Mouse (Mus musculus) neural tube, embryonic 13.5 days (tissue): ENCODE results near the gene Olfr1496. TPM values are rescaled to one million over a fixed set of nuclear protein-coding genes. Genes with fewer than 3 reads are reported as not detected.
"Not testable (repeated sequence)": the region's sequence is repeated elsewhere in the genome, so short reads cannot be mapped to it uniquely, and the experiment has no call there.

ENCODE experiments used
- ATAC-seq: fragments of 200-750 bp; cut with Nextera tagmentation; 2 replicates; pipeline ENCODE4 v1.8.0; 2017; ENCODE audit warnings: low read depth, mild to moderate bottlenecking, moderate TSS enrichment, moderate library complexity
- H3K27ac ChIP-seq: fragments of 300-500 bp; sonication (generic); replicated peaks from 2 replicates; pipeline ENCODE4 v1.5.1; 2015; ENCODE audit warnings: moderate library complexity, mild to moderate bottlenecking, inconsistent platforms
- H3K27me3 ChIP-seq: fragments of 300-500 bp; sonication (generic); 2 replicates; pipeline ENCODE4 v1.6.1; 2015; ENCODE audit warnings: mild to moderate bottlenecking, inconsistent platforms
- H3K36me3 ChIP-seq: fragments of 300-500 bp; sonication (generic); 2 replicates; pipeline ENCODE4 v1.6.1; 2015; ENCODE audit warnings: mild to moderate bottlenecking, inconsistent platforms
- H3K4me1 ChIP-seq: fragments of 300-500 bp; sonication (generic); replicated peaks from 2 replicates; pipeline ENCODE4 v1.6.1; 2015; ENCODE audit warnings: inconsistent platforms
- H3K4me2 ChIP-seq: fragments of 300-500 bp; sonication (generic); 2 replicates; pipeline ENCODE4 v1.6.1; 2015; ENCODE audit warnings: inconsistent platforms, mild to moderate bottlenecking, moderate library complexity
- H3K4me3 ChIP-seq: fragments of 300-500 bp; sonication (generic); 2 replicates; pipeline ENCODE4 v1.5.1; 2015; ENCODE audit warnings: mild to moderate bottlenecking, inconsistent platforms
- H3K9ac ChIP-seq: fragments of 300-500 bp; sonication (generic); 2 replicates; pipeline ENCODE4 v1.6.1; 2015; ENCODE audit warnings: moderate library complexity, mild to moderate bottlenecking, inconsistent platforms
- H3K9me3 ChIP-seq: fragments of 300-500 bp; sonication (generic); 2 replicates; pipeline ENCODE4 v1.6.1; 2016; ENCODE audit warnings: inconsistent platforms
- WGBS: fragments of 180-500 bp; shearing (Covaris S2); methylation state at CpG from one replicate; pipeline ENCODE4 v1.1.7; 2015; 5-methylcytosine and 5-hydroxymethylcytosine counted together
- polyA plus RNA-seq: library from polyadenylated mRNA; unstranded; fragments of >200 nt; fragmentation: Nextera tagmentation; extraction: Ambion mirVana; gene quantifications from 2 replicates; pipeline ENCODE4 v1.2.1, GENCODE M21; 2015

Gene Olfr1496
- polyA plus RNA-seq: not detected in 2 replicates

GRCm38 (mm10) chr19:13777578-13777977 lies at the start of gene Olfr1496:
Gene Olfr1496, plus strand, starts transcription at chr19:13777878.
- Histone ChIP-seq H3K9me3 (no peaks in the 10 kb centered on the region), H3K4me3 (no peak within 1 kb of the TSS), H3K4me2 (no peak within 1 kb of the TSS), H3K27me3 (no peaks in the 10 kb centered on the region), H3K9ac (no peak within 1 kb of the TSS), H3K36me3 (no peaks in the 10 kb centered on the region), H3K4me1 (no peaks in the 10 kb centered on the region), H3K27ac (no peak within 1 kb of the TSS)
- 80% methylated on average over 1 of the region's 1 CpGs for whole genome bisulfite sequencing
- ATAC-seq: no peak

DNA sequence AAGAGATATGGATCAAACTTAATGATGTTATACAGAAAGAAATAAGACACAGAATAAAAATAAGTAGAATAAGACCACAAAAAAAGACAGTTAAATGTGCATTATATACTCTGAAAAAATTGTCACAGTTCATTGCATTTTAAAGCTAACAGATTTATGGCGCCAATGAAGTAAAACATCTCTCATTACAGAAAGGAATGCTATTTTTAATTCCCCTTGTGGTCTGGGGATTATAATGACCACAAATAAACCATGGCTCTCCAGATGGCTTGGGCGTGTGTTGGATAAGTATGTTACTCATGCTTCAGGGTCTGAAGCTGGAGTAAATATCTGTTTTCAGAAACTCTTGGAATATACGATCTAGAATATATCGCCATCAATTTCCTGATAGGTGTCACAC lies 38.2 kb upstream of the Olfr1496 start, which contains the start of gene Olfr1494:
TSS of gene Olfr1494 (plus strand) at position 301 of the 400 bp plus-strand sequence.
- ATAC-seq: no peak
- WGBS: 91% methylated on average over 4 of the region's 4 CpGs
- Histone ChIP-seq H3K9ac (no peak within 1 kb of the TSS), H3K9me3 (peaks cover 6% of the 10 kb centered on the region; the same call in 1 of the 2 replicates), H3K36me3 (no peaks in the 10 kb centered on the region), H3K4me2 (no peak within 1 kb of the TSS), H3K4me3 (no peak within 1 kb of the TSS), H3K27me3 (no peaks in the 10 kb centered on the region), H3K27ac (no peak within 1 kb of the TSS), H3K4me1 (no peaks in the 10 kb centered on the region)

DNA sequence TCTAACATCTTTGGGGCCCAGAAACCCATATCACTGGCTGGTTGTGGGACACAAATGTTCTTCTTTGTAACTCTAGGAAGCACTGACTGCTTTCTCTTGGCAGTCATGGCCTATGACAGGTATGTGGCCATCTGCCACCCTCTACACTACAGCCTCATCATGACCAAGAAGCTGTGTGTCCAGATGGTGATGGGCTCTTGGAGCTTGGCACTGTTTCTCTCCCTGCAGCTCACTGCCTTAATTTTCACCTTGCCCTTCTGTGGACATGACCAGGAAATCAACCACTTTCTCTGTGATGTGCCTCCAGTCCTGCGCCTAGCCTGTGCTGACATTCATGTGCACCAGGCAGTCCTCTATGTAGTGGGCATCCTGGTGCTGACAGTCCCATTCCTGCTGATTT lies 28.3 kb upstream of the Olfr1496 start:
- no peaks in the 10 kb centered on the region for H3K27me3 ChIP-seq
- no peaks in the 10 kb centered on the region for H3K4me1 ChIP-seq
- no peaks in the 10 kb centered on the region for H3K9me3 ChIP-seq
- ATAC-seq: no peak
- 83% methylated on average over 1 of the region's 1 CpGs for WGBS
- H3K9ac ChIP-seq: no peak overlapping the region
- H3K36me3 ChIP-seq: no peaks in the 10 kb centered on the region
- no peak overlapping the region for H3K27ac ChIP-seq
- no peak overlapping the region for H3K4me2 ChIP-seq
- no peak overlapping the region for H3K4me3 ChIP-seq

- Histone ChIP-seq H3K4me1 (no peaks in the 10 kb centered on the region), H3K9me3 (no peaks in the 10 kb centered on the region), H3K4me3 (no peak within 1 kb of the TSS), H3K9ac (no peak within 1 kb of the TSS), H3K27ac (no peak within 1 kb of the TSS), H3K27me3 (no peaks in the 10 kb centered on the region), H3K36me3 (no peaks in the 10 kb centered on the region), H3K4me2 (no peak within 1 kb of the TSS)
- WGBS: 83% methylated on average over 3 of the region's 3 CpGs
- ATAC-seq: no peak
These were observed 13.4 kb upstream of the Olfr1496 start, which contains the start of gene Olfr1495 for GRCm38 (mm10) chr19:13764306-13764705. Gene Olfr1495, plus strand, starts transcription at chr19:13764606.

DNA sequence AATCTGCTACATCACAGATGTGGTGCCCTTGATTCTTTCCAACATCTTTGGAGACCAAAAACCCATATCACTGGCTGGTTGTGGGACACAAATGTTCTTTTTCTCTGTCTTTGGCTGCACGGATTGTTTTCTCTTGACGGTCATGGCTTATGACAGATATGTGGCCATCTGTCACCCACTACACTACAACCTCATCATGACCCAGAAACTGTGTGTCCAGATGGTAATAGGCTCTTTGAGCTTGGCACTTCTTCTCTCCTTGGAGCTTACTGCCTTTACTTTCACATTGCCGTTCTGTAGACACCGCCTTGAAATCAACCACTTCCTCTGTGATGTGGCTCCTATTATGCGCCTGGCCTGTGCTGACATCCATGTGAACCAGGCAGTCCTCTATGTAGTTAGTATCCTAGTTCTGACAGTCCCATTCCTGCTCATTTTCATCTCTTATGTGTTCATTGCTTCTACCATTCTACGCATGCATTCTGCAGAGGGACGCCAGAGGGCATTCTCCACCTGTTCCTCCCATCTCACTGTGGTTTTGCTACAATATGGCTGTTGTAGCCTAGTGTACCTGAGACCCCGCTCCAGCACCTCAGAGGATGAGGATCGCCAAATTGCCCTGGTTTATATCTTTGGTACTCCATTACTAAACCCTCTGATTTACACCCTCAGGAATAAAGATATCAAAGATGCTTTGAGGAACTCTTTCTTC lies 9.0 kb upstream of the Olfr1496 start:
- Histone ChIP-seq H3K27me3 (no peaks in the 10 kb centered on the region), H3K36me3 (no peaks in the 10 kb centered on the region), H3K4me3 (no peak overlapping the region), H3K4me1 (no peaks in the 10 kb centered on the region), H3K9me3 (no peaks in the 10 kb centered on the region), H3K9ac (no peak overlapping the region), H3K4me2 (no peak overlapping the region), H3K27ac (no peak overlapping the region)
- ATAC-seq: no peak
- WGBS: 93% methylated on average over 9 of the region's 9 CpGs

DNA sequence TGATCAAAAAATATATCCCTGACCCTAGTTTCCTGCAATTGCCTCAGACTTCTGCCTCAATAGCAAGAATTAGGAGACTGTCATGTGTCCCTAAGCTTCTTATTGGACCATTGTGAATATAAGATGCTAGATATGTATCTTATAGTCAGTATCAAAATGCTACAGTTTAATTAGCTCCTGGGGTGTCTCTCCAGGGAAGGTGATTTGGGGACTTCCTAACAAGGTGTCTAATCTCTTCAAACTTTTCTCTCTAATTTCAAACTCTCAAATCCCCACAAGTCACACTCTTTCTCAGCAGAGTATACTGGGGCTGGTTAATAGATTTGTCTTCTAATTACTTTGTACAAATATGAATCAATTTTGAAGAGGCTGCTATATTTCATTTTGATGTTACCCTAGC lies 20.4 kb downstream of the Olfr1496 start, which contains the start of gene Olfr1497:
TSS of gene Olfr1497 (minus strand) at position 101 of the 400 bp plus-strand sequence.
- Histone ChIP-seq H3K27me3 (no peaks in the 10 kb centered on the region), H3K9me3 (no peaks in the 10 kb centered on the region), H3K36me3 (no peaks in the 10 kb centered on the region), H3K9ac (no peak within 1 kb of the TSS), H3K4me1 (no peaks in the 10 kb centered on the region), H3K4me2 (no peak within 1 kb of the TSS), H3K27ac (no peak within 1 kb of the TSS), H3K4me3 (no peak within 1 kb of the TSS)
- no peak for ATAC-seq

DNA sequence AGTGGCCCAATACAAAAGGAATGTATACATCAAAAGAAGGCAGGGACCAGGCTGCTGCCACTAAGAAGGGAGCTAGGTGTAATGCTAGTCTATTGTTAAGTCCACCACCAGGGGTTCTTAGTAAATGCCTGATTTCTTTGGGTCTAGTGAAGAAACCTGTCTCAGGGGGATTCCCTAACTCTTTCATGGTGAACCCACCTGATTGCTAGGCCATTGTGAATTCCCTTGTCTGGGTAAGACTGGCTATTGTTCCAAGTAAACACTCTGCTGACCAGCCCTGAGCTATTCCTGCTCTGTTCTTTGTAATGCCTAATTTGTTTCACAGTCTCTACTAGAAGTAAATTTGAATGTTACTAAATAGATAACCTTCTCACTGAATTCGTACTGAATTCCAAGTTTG lies 27.8 kb downstream of the Olfr1496 start:
- H3K36me3 ChIP-seq, H3K9ac ChIP-seq, H3K4me3 ChIP-seq, H3K4me2 ChIP-seq, H3K27me3 ChIP-seq, H3K4me1 ChIP-seq, H3K9me3 ChIP-seq, H3K27ac ChIP-seq, ATAC-seq: not testable (repeated sequence)
- 70% methylated on average over 1 of the region's 1 CpGs for WGBS

GRCm38 (mm10) chr19:13812823-13813222 lies 35.1 kb downstream of the Olfr1496 start:
- WGBS: 73% methylated on average over 2 of the region's 2 CpGs
- no peaks in the 10 kb centered on the region for H3K9me3 ChIP-seq
- no peaks in the 10 kb centered on the region for H3K36me3 ChIP-seq
- no peak overlapping the region for H3K9ac ChIP-seq
- H3K4me3 ChIP-seq: no peak overlapping the region
- H3K27me3 ChIP-seq: no peaks in the 10 kb centered on the region
- no peak overlapping the region for H3K27ac ChIP-seq
- H3K4me2 ChIP-seq: no peak overlapping the region
- H3K4me1 ChIP-seq: no peaks in the 10 kb centered on the region
- ATAC-seq: no peak

DNA sequence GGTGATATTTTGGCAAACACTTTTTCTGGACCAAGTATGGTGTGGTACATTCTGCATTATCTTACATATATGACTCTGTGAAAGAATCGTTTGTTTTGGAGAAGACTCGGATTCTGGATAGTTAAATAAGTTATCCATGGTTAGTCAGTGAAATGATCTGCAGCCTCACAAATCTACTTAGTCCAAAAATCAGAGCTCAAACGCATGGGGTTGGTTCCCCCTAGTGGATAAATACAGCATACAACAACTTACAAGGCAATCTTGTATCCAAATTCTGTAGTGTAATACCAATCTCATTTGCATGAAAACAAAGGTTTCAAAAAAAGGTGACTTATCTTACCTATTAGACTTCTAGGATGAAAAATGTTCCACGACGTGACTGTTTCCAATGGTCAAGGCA lies 41.1 kb downstream of the Olfr1496 start:
- 39% methylated on average over 5 of the region's 5 CpGs for WGBS
- H3K9me3 ChIP-seq: no peaks in the 10 kb centered on the region
- H3K27ac ChIP-seq: no peak overlapping the region
- H3K9ac ChIP-seq: no peak overlapping the region
- H3K27me3 ChIP-seq: no peaks in the 10 kb centered on the region
- no peak for ATAC-seq
- no peaks in the 10 kb centered on the region for H3K36me3 ChIP-seq
- H3K4me2 ChIP-seq: no peak overlapping the region
- H3K4me3 ChIP-seq: no peak overlapping the region
- no peaks in the 10 kb centered on the region for H3K4me1 ChIP-seq

GRCm38 (mm10) chr19:13819347-13819746 lies 41.7 kb downstream of the Olfr1496 start, which contains the start of gene Olfr1499:
Gene Olfr1499, minus strand, starts transcription at chr19:13819447.
- Histone ChIP-seq H3K27ac (no peak within 1 kb of the TSS), H3K27me3 (no peaks in the 10 kb centered on the region), H3K4me2 (no peak within 1 kb of the TSS), H3K4me1 (no peaks in the 10 kb centered on the region), H3K4me3 (no peak within 1 kb of the TSS), H3K9ac (no peak within 1 kb of the TSS), H3K9me3 (no peaks in the 10 kb centered on the region), H3K36me3 (no peaks in the 10 kb centered on the region)
- no peak for ATAC-seq

GRCm38 (mm10) chr19:13820847-13821246 lies 43.2 kb downstream of the Olfr1496 start:
- no peaks in the 10 kb centered on the region for H3K4me1 ChIP-seq
- no peaks in the 10 kb centered on the region for H3K36me3 ChIP-seq
- H3K4me3 ChIP-seq: no peak overlapping the region
- H3K9ac ChIP-seq: no peak overlapping the region
- no peaks in the 10 kb centered on the region for H3K27me3 ChIP-seq
- WGBS: 67% methylated on average over 5 of the region's 5 CpGs
- no peak for ATAC-seq
- no peaks in the 10 kb centered on the region for H3K9me3 ChIP-seq
- no peak overlapping the region for H3K4me2 ChIP-seq
- no peak overlapping the region for H3K27ac ChIP-seq

DNA sequence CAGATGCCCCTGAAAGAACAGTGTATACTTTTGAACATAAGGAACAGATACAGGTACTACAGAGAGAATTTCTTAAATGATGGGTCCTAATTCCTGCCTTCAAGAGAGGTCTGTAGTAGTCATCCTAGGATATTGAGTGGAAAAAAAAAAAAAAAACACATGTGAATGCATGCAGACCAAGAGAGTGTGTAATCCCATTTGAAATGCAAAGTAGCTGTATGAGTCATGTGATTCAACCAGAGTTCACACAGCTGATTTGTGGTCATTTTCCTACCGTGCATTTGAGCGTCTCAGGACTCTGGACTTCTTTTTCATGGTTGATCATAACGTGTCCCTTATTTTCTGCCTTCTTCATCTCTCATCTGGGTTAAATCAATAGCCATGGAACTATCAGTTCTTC lies 50.8 kb downstream of the Olfr1496 start:
- H3K4me2 ChIP-seq: no peak overlapping the region
- no peaks in the 10 kb centered on the region for H3K9me3 ChIP-seq
- no peaks in the 10 kb centered on the region for H3K4me1 ChIP-seq
- H3K27me3 ChIP-seq: no peaks in the 10 kb centered on the region
- no peak overlapping the region for H3K27ac ChIP-seq
- no peak overlapping the region for H3K9ac ChIP-seq
- 75% methylated on average over 3 of the region's 3 CpGs for WGBS
- no peaks in the 10 kb centered on the region for H3K36me3 ChIP-seq
- ATAC-seq: no peak
- H3K4me3 ChIP-seq: no peak overlapping the region

DNA sequence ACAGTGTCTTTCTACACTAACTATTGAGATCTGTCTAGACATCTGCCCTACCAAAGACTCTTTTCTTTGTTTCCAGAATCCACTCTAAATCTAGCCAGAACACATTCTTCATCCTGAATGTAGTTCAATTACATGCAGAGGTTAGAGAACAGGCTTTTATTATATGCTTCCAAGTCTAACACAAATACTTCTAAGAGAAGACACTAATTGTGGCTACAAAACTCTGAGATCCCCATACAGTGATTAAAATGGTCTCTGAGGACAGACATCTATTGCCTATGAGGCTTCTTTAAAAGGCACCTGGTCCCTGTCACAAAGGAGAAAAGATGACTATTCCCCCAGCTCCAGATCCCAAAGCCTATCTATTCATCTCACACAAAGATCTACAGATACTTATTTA lies 52.7 kb downstream of the Olfr1496 start, which contains the start of gene Olfr1500:
TSS of gene Olfr1500 (minus strand) at position 101 of the 400 bp plus-strand sequence.
- ATAC-seq: no peak
- Histone ChIP-seq H3K9me3 (no peaks in the 10 kb centered on the region), H3K4me1 (no peaks in the 10 kb centered on the region), H3K36me3 (no peaks in the 10 kb centered on the region), H3K4me3 (no peak within 1 kb of the TSS), H3K27ac (no peak within 1 kb of the TSS), H3K9ac (no peak within 1 kb of the TSS), H3K27me3 (no peaks in the 10 kb centered on the region), H3K4me2 (no peak within 1 kb of the TSS)
